Mouse (Mus musculus): ENCODE measurements around the gene Rufy1.

- TF ChIP-seq POLR2A (IDR thresholded peaks at IDR 0.05; ENCODE audit: low read depth, low read length) (no peak), CTCF (IDR thresholded peaks at IDR 0.05; ENCODE audit: extremely low read depth, insufficient read depth, insufficient read length, insufficient replicate concordance) (no peak)
Measured at GRCm38 (mm10) chr11:50459250-50459649, 28.3 kb upstream of the Rufy1 start.
